Mouse (Mus musculus): ENCODE data around the gene Slc5a12.

Slc5a12 gene

DNA sequence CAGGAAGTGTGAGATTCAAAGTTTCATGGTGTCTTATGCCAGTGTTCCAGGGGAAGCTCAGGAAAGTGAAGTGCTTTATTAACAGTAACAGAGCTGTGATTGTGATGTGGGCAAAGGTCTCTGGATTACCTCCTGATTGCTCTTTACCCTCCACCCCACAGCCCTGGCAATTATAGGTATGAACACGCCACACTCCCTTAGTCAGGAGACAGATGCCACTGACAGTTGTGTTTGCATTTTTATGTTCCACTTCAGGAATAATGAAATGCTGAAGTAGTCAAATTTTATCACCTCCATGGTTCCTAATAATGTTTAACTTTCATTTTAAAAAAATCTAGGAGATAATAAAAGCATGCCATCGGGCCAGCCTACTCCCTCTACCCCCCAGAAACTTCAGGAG, at the start of gene Slc5a12:
Gene Slc5a12 (plus strand): TSS at position 367 of the 400 bp plus-strand sequence.
- DNase-seq (ENCODE audit: low read depth, low spot score), result no peak

DNA sequence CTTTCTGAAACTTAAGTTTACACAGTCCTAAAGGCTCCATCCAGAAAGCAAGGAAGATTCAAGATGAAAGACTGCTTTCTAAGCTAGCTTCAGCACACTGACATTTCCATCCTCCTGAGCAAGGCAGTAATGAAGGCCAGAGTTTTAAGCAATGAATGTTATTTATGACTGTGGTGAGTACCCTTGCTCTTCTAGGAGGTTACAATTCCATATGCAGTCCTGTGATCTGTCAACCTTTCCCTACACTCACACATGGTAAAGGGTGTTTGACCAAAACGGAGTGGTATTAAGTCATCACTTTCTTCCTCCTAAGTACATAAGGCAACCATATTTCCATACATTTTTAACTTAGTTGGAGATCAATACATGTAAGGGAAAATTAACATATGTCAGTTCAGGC, 41.0 kb upstream of the Slc5a12 start:
- DNase-seq (ENCODE audit: low read depth, low spot score), result no peak

DNA sequence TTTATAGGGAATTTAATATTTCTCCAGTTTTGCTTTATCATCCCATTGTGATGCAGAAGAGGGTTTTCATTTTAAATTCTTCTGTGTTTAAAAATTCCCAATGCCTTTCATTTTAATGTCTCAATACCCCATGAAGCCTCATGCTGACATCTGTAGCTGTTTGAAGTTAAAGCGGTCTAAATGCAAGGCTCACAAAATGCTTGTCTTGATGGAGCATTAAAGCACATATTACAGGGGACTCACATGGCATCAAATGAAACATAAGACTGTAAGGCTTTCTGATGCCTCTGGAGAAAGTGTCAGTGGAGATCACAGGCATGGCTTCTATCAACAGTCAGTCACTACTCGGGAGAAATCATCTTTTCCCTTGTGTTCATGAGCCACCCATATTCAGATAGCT, 34.5 kb upstream of the Slc5a12 start:
- no peak for DNase-seq (ENCODE audit: low read depth, low spot score)

DNA sequence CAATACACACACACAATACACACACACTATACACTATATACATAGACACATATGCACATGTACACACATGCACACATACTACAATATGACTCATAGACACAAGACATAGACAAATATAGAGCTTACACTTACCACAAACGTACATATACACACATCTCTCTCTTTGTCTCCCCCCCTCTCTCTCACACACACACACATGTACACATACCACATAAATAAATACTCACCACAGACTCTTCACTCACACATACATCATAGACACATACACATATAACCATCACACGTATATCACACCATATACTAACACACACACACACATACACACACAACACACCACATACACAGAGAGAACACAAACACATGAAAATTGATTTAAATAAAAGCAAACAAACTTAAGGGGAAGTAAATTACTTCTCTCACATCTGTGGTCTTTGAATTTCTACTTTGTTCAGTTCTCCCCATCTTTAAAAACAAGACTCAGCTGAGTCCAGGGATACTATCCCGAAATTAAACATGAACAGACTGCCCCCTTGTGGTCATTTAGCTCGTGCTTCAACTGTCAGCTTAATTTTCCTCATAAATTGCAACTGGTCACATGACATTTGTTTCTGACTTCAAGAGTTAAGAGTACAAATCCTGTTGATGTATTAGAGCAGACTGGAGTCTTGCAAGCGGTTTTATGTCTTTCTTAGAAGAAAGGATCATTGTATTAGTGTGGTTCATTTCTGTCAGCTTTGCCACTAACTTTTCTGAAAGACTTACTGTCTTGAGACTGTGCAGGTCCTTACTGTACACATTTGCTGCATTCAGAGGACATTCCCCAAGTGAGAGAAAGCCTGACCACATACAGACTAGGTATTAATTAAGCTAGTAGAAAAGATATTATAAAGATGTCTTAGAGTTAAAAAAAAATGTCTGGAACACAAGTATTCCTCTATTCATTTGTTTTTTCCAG, 32.1 kb upstream of the Slc5a12 start:
- peak; percentile 16 for DNase-seq (ENCODE audit: low read depth, low spot score)

GRCm38 (mm10) chr2:110586692-110587091, 10.4 kb upstream of the Slc5a12 start:
- DNase-seq (ENCODE audit: low read depth, low spot score), result no peak

GRCm38 (mm10) chr2:110590007-110590406, 7.1 kb upstream of the Slc5a12 start:
- DNase-seq (ENCODE audit: low read depth, low spot score), result no peak

DNA sequence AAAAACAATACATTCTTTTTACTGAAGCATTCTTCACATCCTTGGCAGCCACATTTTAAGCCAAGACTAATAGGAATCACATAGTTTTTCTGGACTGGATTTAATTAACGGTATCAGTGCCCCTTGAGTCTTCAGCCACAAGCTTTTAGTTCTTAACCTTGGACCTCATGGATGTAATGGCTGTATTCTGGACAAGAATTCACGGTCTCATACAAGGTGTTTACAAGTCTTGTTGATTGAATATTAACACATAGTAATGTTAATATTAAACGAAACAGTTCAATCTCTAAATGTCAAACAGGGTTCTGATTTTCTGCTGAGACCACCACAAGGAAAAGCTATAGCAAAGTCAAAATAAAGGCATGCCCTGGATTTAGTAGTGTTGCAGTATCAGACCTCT, 4.8 kb upstream of the Slc5a12 start:
- DNase-seq (ENCODE audit: low read depth, low spot score), result no peak

GRCm38 (mm10) chr2:110644358-110644757, 47.3 kb downstream of the Slc5a12 start:
- no peak for DNase-seq (ENCODE audit: low read depth, low spot score)

DNA sequence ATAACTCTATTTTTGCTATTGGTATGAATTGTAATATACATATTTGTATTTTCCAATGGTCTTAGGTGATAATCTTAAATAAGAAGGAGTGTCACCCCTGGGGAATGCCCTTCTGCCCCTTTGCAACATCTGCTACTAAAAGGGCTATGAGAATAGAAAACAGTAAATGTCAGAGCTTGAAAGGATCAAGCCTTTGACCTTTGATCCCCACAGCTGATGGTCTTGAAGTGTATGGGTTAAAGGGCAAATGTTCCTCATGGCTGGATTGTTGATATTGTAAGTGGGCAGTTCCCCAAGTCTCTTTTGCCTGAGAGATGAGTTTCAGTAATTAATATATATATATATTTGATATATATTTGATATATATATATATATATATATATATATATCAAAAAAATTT, 47.7 kb downstream of the Slc5a12 start:
- DNase-seq (ENCODE audit: low read depth, low spot score), result no peak

DNA sequence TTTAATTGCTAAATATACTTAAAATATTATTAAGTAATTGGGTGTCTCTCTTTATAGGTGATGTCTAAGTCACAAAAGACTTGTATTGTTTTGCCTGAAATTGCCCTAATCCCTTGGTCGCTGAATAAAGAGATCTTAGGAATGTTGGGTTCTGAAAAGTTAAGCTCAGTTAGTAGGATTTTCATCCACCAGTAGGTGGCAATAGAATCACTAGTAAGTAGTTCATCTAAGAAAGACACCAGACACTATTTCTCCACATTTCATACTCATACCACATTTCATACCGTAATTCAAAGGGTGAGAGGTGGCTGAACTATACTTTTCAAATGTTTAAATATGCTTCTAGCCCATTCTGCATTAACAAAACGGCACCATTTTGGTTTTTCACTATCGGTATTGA, 66.2 kb downstream of the Slc5a12 start:
- no peak for DNase-seq (ENCODE audit: low read depth, low spot score)

GRCm38 (mm10) chr2:110671071-110671624, 74.0 kb downstream of the Slc5a12 start:
- no peak for DNase-seq (ENCODE audit: low read depth, low spot score)

Data from c-Kit-negative CD71-positive TER-119-positive erythroid progenitor cells, embryonic 14.5 days (primary cell).